Mouse (Mus musculus) myocyte (in vitro differentiated cells): ENCODE results near the gene Rpl22. TPM values are rescaled to one million over a fixed set of nuclear protein-coding genes. Genes with fewer than 3 reads are reported as not detected.

Source experiments
- H3K27me3 ChIP-seq: one replicate; pipeline ENCODE4 v1.6.1; 2011; ENCODE audit not compliant: control insufficient read depth, insufficient read depth, insufficient read length
- H3K36me3 ChIP-seq: one replicate; pipeline ENCODE4 v1.6.1; 2011; ENCODE audit not compliant: control insufficient read depth, insufficient read depth
- H3K4me2 ChIP-seq: one replicate; pipeline ENCODE4 v1.6.1; 2011; ENCODE audit warnings: low read depth, control low read depth
- H3K4me3 ChIP-seq: one replicate; pipeline ENCODE4 v1.5.1; 2011; ENCODE audit warnings: mild to moderate bottlenecking, control low read depth, moderate library complexity
- H3K79me2 ChIP-seq: one replicate; pipeline ENCODE4 v1.6.1; 2011; ENCODE audit not compliant: control insufficient read depth, insufficient read depth
- H3ac ChIP-seq: one replicate; pipeline ENCODE4 v1.6.1; 2011; ENCODE audit not compliant: control insufficient read depth, insufficient read length
- CEBPB ChIP-seq: IDR thresholded peaks from 2 replicates; pipeline ENCODE4 v1.6.1; 2011; ENCODE audit warnings: mild to moderate bottlenecking, moderate library complexity; ENCODE audit not compliant: poor library complexity, insufficient read depth, severe bottlenecking
- E2F4 ChIP-seq: IDR thresholded peaks from one replicate; pipeline ENCODE4 v1.6.1; 2011; ENCODE audit warnings: mild to moderate bottlenecking, control low read depth, moderate library complexity; ENCODE audit not compliant: insufficient read depth
- MAX ChIP-seq: IDR thresholded peaks from one replicate; pipeline ENCODE4 v1.6.1; 2011; ENCODE audit warnings: low read depth, mild to moderate bottlenecking, control low read depth
- MYOD1 ChIP-seq, 3 experiments: IDR thresholded peaks; one replicate each; pipeline ENCODE4 v1.6.1; 2011; ENCODE audit warnings: control low read depth in 2 of 3, low read depth in 2 of 3, mild to moderate bottlenecking in 2 of 3, moderate library complexity in 1 of 3; ENCODE audit not compliant: insufficient read length in 2 of 3, control insufficient read depth in 1 of 3
- MYOG ChIP-seq, 3 experiments: IDR thresholded peaks; one replicate each; pipeline ENCODE4 v1.6.1; 2011; ENCODE audit warnings: control low read depth in 2 of 3, low read depth in 2 of 3, mild to moderate bottlenecking in 2 of 3; ENCODE audit not compliant: insufficient read length in 2 of 3, control insufficient read depth in 1 of 3, insufficient read depth in 1 of 3
- POLR2A ChIP-seq: IDR thresholded peaks from one replicate; pipeline ENCODE4 v1.6.1; 2011; ENCODE audit warnings: low read depth, mild to moderate bottlenecking, control low read depth, moderate library complexity; ENCODE audit not compliant: insufficient read length
- POLR2AphosphoS2 ChIP-seq: IDR thresholded peaks from one replicate; pipeline ENCODE4 v1.6.1; 2011; ENCODE audit warnings: low read depth, control low read depth; ENCODE audit not compliant: insufficient read length
- REST ChIP-seq: IDR thresholded peaks from one replicate; pipeline ENCODE4 v1.6.1; 2011; ENCODE audit warnings: mild to moderate bottlenecking, control low read depth, moderate library complexity; ENCODE audit not compliant: insufficient read depth, insufficient read length
- SRF ChIP-seq: IDR thresholded peaks from one replicate; pipeline ENCODE4 v1.6.1; 2011; ENCODE audit warnings: low read depth; ENCODE audit not compliant: control insufficient read depth, insufficient read length
- TCF12 ChIP-seq: IDR thresholded peaks from one replicate; pipeline ENCODE4 v1.6.1; 2011; ENCODE audit warnings: mild to moderate bottlenecking, control low read depth; ENCODE audit not compliant: poor library complexity, insufficient read depth, severe bottlenecking
- TCF3 ChIP-seq: IDR thresholded peaks from one replicate; pipeline ENCODE4 v1.6.1; 2011; ENCODE audit warnings: low read depth, control low read depth; ENCODE audit not compliant: insufficient read length
- USF1 ChIP-seq: IDR thresholded peaks from one replicate; pipeline ENCODE4 v1.6.1; 2011; ENCODE audit warnings: low read depth, mild to moderate bottlenecking, control low read depth, moderate library complexity
- polyA plus RNA-seq: library from polyadenylated mRNA; unstranded; fragments of >200 nt; fragmentation: generic; extraction: Trizol; gene quantifications from one replicate; pipeline ENCODE4 v1.2.1, GENCODE M21; 2012; ENCODE audit warnings: missing spikeins

The Rpl22 gene
- polyA plus RNA-seq, 1 experiment: 1,218 TPM

DNA sequence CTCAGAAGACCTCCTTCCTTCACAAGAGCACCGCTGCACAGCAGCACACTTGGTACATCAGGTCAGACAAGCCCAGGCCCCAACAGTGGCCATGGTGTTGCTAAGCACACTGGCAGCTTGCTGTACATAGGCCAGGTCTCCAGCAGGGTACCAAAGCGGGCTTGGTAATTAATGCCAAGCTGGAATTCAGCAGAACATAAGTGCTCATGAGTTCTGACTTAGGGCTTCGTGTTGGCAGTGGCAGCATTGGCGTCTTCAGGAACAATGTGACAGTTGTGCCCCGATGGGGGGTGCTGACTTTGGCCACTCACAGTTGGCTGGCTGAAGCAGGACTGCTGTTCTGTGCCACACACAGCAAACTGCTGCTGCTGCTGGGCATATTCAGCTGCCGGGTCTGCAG lies 20.9 kb upstream of the Rpl22 start:
- H3K4me3 ChIP-seq: no peak overlapping the region
- H3K27me3 ChIP-seq: no peaks in the 10 kb centered on the region
- H3K36me3 ChIP-seq: no peaks in the 10 kb centered on the region
- no peaks in the 10 kb centered on the region for H3K79me2 ChIP-seq
- H3ac ChIP-seq: no peak overlapping the region
- no peak overlapping the region for H3K4me2 ChIP-seq
- TF ChIP-seq MYOD1 (IDR thresholded peaks at IDR 0.05; ENCODE audit: control insufficient read depth in 1 of 3, insufficient read length in 2 of 3, low read depth in 2 of 3) (no peak), USF1 (no peak), POLR2A (no peak), POLR2AphosphoS2 (no peak), MYOG (IDR thresholded peaks at IDR 0.05; ENCODE audit: control insufficient read depth in 1 of 3, insufficient read depth in 1 of 3, insufficient read length in 2 of 3, low read depth in 2 of 3) (no peak), TCF3 (no peak), TCF12 (no peak), REST (no peak), MAX (no peak), E2F4 (no peak), CEBPB (no peak), SRF (no peak)

DNA sequence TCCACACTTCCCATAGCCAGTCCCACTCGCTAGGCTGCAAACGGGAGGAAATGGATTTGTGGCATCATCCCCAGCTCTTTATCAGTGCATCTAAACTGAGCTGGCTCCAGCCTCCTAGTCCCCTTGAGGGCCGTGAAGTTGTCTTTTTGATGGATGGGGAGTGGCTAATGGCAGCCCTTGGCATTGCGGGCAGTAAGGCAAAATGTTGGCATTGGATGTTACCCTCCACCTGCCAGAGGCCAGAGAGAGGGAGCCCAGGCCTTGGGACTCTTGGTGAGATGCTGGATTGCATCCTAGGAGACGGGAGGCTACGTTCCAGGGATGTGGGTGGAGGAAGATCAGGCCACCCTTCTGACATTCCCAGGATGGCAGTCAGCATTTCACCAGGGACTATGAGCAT lies 19.6 kb upstream of the Rpl22 start:
- Histone ChIP-seq H3K4me2 (no peak overlapping the region), H3K4me3 (no peak overlapping the region), H3K79me2 (no peaks in the 10 kb centered on the region), H3K36me3 (no peaks in the 10 kb centered on the region), H3ac (no peak overlapping the region), H3K27me3 (no peaks in the 10 kb centered on the region)
- TF ChIP-seq REST (no peak), E2F4 (no peak), MAX (no peak), CEBPB (no peak), TCF3 (no peak), MYOD1 (IDR thresholded peaks at IDR 0.05; ENCODE audit: control insufficient read depth in 1 of 3, insufficient read length in 2 of 3, low read depth in 2 of 3) (no peak), SRF (no peak), USF1 (no peak), MYOG (IDR thresholded peaks at IDR 0.05; ENCODE audit: control insufficient read depth in 1 of 3, insufficient read depth in 1 of 3, insufficient read length in 2 of 3, low read depth in 2 of 3) (no peak), TCF12 (no peak), POLR2A (no peak), POLR2AphosphoS2 (no peak)

DNA sequence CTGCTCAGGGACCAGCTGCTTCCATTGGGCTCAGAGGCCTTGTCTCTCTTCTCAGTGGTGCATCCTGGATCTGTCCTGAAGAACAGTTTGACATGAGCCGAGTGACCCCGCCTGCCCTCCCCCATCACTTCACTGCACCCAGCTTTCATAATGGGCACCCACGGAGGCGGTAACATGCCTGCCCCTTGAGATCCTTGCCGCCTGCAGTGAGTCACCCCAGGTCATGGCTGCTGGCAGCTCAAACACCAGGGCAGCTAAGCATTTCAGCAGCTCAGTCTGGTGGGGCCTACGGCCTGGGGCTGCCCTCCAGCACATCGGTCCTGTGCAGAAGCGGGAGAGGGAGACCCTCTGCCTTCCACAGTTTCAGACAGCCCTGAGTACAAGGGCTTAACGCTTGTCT lies 18.0 kb upstream of the Rpl22 start:
- H3K4me2 ChIP-seq: no peak overlapping the region
- no peaks in the 10 kb centered on the region for H3K79me2 ChIP-seq
- TF ChIP-seq MYOD1 (IDR thresholded peaks at IDR 0.05; ENCODE audit: control insufficient read depth in 1 of 3, insufficient read length in 2 of 3, low read depth in 2 of 3): no peak
- TF ChIP-seq MAX: no peak
- TF ChIP-seq POLR2A: no peak
- TF ChIP-seq POLR2AphosphoS2: no peak
- no peak for TF ChIP-seq CEBPB
- no peak for TF ChIP-seq TCF12
- TF ChIP-seq SRF: no peak
- TF ChIP-seq REST: no peak
- no peak for TF ChIP-seq MYOG (IDR thresholded peaks at IDR 0.05; ENCODE audit: control insufficient read depth in 1 of 3, insufficient read depth in 1 of 3, insufficient read length in 2 of 3, low read depth in 2 of 3)
- no peaks in the 10 kb centered on the region for H3K27me3 ChIP-seq
- no peaks in the 10 kb centered on the region for H3K36me3 ChIP-seq
- H3K4me3 ChIP-seq: no peak overlapping the region
- no peak overlapping the region for H3ac ChIP-seq

DNA sequence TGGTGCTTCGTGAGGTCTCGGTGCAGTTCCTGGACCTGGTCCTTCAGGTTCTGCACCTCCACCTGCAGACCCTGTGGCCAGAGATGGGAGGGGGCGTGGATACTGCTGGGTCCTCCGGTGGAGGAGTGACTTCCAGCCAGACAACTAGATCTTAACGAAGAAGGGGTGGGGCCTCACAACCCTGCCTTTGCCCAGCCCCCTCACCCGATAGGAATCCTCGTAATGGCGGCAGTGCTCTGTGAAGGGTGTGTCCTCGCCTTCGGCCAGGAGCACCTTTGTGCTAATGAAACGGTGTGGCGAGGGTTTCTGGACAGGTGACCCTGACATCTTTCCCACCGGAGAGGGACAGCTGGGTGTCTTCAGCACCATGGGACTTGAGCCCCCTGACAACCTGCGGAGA lies 13.4 kb upstream of the Rpl22 start:
- no peak for TF ChIP-seq CEBPB
- no peak for TF ChIP-seq TCF3
- TF ChIP-seq MAX: no peak
- TF ChIP-seq E2F4: no peak
- no peak for TF ChIP-seq REST
- no peak for TF ChIP-seq SRF
- no peak for TF ChIP-seq MYOG (IDR thresholded peaks at IDR 0.05; ENCODE audit: control insufficient read depth in 1 of 3, insufficient read depth in 1 of 3, insufficient read length in 2 of 3, low read depth in 2 of 3)
- no peak for TF ChIP-seq USF1
- no peak for TF ChIP-seq POLR2A
- no peak for TF ChIP-seq TCF12
- no peak for TF ChIP-seq POLR2AphosphoS2
- TF ChIP-seq MYOD1 (IDR thresholded peaks at IDR 0.05; ENCODE audit: control insufficient read depth in 1 of 3, insufficient read length in 2 of 3, low read depth in 2 of 3): no peak
- Histone ChIP-seq H3K4me3 (no peak overlapping the region), H3K27me3 (peaks cover 22% of the 10 kb centered on the region), H3K4me2 (no peak overlapping the region), H3K36me3 (no peaks in the 10 kb centered on the region), H3ac (no peak overlapping the region), H3K79me2 (no peaks in the 10 kb centered on the region)

DNA sequence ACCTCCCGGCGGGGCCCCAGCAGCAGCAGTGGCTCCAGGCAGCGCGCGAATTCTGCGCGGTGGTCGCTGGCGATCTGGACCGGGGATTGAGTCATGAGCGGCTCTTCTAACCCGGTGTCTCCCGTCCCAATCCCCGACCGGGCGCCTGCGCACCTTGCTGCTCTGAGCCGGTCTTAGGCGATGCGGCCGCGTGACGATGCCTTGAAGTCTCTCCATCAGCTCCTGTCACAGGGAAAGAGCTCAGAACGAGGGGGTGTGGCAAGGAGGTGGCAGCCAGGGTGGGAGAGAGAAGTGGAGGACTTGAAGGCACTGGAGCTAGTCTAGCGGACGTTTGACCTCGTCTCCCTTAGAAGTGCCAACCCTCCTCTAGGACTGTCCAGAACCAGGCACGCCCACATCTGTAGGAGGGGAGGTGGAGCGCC lies 12.3 kb upstream of the Rpl22 start:
- peak overlapping the region; percentile 79 for H3K4me2 ChIP-seq
- H3ac ChIP-seq: no peak overlapping the region
- no peak overlapping the region for H3K4me3 ChIP-seq
- H3K36me3 ChIP-seq: no peaks in the 10 kb centered on the region
- H3K27me3 ChIP-seq: peaks cover 22% of the 10 kb centered on the region
- TF ChIP-seq POLR2AphosphoS2 (no peak), E2F4 (no peak), POLR2A (no peak), REST (no peak), CEBPB (no peak), SRF (no peak), USF1 (no peak), TCF3 (no peak), MYOD1 (IDR thresholded peaks at IDR 0.05; ENCODE audit: control insufficient read depth in 1 of 3, insufficient read length in 2 of 3, low read depth in 2 of 3) (no peak), TCF12 (no peak), MAX (no peak), MYOG (IDR thresholded peaks at IDR 0.05; ENCODE audit: control insufficient read depth in 1 of 3, insufficient read depth in 1 of 3, insufficient read length in 2 of 3, low read depth in 2 of 3) (no peak)
- no peaks in the 10 kb centered on the region for H3K79me2 ChIP-seq
